Mouse (Mus musculus) erythroblast, embryonic 14.5 days (primary cell): ENCODE data around the gene Gm10229.
"Not testable (repeated sequence)": the region's sequence is repeated elsewhere in the genome, so short reads cannot be mapped to it uniquely, and the experiment has no call there.

Experiments used
- GATA1 ChIP-seq: IDR thresholded peaks from 2 replicates; pipeline ENCODE4 v1.6.1; 2012; ENCODE audit warnings: low read length, inconsistent platforms, mixed read lengths
- TAL1 ChIP-seq: IDR thresholded peaks from 3 replicates; pipeline ENCODE4 v1.6.1; 2012; ENCODE audit warnings: low read length, inconsistent platforms, mixed read lengths

GRCm38 (mm10) chr16:89063902-89064301 lies 48.8 kb downstream of the Gm10229 start, which contains the start of gene 1110025L11Rik:
- not testable (repeated sequence) for TF ChIP-seq TAL1, GATA1
